11 mouse cellular contexts compared by ENCODE assay signal in the genomic region with DNA sequence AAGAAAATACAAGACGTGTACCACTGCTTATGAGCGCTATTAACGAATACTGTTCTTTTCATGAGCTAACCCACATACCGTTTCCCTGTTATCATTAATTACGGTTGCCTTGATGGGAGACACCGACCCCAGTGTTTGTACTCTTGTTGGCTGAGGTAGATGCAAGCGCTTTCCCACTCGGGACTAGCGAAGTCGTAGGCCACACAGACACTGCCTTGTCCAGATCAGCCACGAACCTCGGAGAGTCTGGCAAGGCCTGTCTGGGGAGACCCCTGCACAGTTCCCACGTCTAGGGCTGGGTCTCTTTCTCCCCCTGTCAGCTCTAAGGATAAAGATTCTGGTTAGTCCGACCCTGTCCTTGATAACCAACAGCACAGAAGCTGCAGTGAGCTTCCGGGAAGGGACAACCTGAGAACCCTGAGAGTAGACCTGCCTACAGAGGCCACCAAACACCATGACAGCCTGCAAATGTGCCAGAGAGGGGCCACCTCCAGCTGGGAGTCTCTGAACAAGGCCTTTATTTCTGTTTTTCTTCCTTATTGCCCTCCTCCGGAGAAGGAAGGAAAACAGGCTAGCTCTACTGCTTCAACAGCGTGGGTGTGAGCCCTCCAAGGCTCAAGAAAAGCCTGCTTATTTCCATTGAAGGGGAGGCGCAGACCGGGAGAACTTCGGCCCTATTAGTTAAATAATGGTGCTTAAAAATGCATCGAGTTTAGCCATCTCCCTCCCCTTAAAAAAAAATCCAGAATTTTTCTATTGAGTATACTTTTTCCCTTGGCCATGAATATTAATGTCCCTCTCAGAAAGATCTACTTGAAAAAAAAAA.
DNase-seq lines count a peak whose midpoint lies in the region; ATAC-seq lines count a peak whose summit lies in the region.
"Had no signal": no experiment of that assay in that cellular context is flagged by ENCODE, and none has a peak within 500 bp of the region (broad histone marks: within the 10 kb centered on the region; RNA-seq: fewer than 3 reads in every experiment).

No protein-coding gene starts in this region.

- 27% methylated on average over 21 of the region's 21 CpGs for WGBS in forebrain, embryonic 12.5 days
- 60% methylated on average over 21 of the region's 21 CpGs for WGBS in hindbrain, embryonic 10.5 days
- WGBS in intestine, embryonic 16.5 days, result 66% methylated on average over 21 of the region's 21 CpGs
- WGBS in neural tube, embryonic 12.5 days, result 47% methylated on average over 21 of the region's 21 CpGs

- H3K9me3 ChIP-seq in forebrain, embryonic 12.5 days, result no peaks in the 10 kb centered on the region
- H3K9me3 ChIP-seq in hindbrain, embryonic 10.5 days, result no peaks in the 10 kb centered on the region
- H3K9me3 ChIP-seq in intestine, embryonic 16.5 days (ENCODE audit: control insufficient read depth, low read length), result no peaks in the 10 kb centered on the region
- H3K9me3 ChIP-seq in neural tube, embryonic 12.5 days, result no peaks in the 10 kb centered on the region
- H3K9me3 ChIP-seq: limb, embryonic 12.5 days had no signal

- no peaks in the 10 kb centered on the region; the same call in 1 of the 2 replicates for H3K27me3 ChIP-seq in forebrain, embryonic 12.5 days
- H3K27me3 ChIP-seq in hindbrain, embryonic 10.5 days (ENCODE audit: insufficient read depth, poor library complexity, severe bottlenecking), result peaks cover 26% of the 10 kb centered on the region
- no peaks in the 10 kb centered on the region for H3K27me3 ChIP-seq in intestine, embryonic 16.5 days (replicated peaks; ENCODE audit: control insufficient read depth, insufficient read depth, low read length)
- H3K27me3 ChIP-seq in neural tube, embryonic 12.5 days (replicated peaks), result no peaks in the 10 kb centered on the region

- peak overlapping the region; percentile 6 for H3K4me2 ChIP-seq in forebrain, embryonic 12.5 days
- no peak overlapping the region for H3K4me2 ChIP-seq in intestine, embryonic 16.5 days (ENCODE audit: low read depth, low read length)
- H3K4me2 ChIP-seq in neural tube, embryonic 12.5 days (replicated peaks), result no peak overlapping the region

- peak; percentile 24 for ATAC-seq in forebrain, embryonic 12.5 days (ENCODE audit: low FRiP score)
- peak; percentile 92 for ATAC-seq in intestine, embryonic 16.5 days
- ATAC-seq in neural tube, embryonic 12.5 days (ENCODE audit: low FRiP score, low read depth), result no peak

- no peak overlapping the region for H3K4me3 ChIP-seq in forebrain, embryonic 12.5 days (replicated peaks)
- H3K4me3 ChIP-seq in hindbrain, embryonic 10.5 days, result no peak overlapping the region
- H3K4me3 ChIP-seq in intestine, embryonic 16.5 days (ENCODE audit: low read length), result no peak overlapping the region
- H3K4me3 ChIP-seq in neural tube, embryonic 12.5 days, result no peak overlapping the region
- H3K4me3 ChIP-seq: limb, embryonic 12.5 days had no signal

- peak overlapping the region; percentile 5; the same call in 1 of the 2 replicates for H3K9ac ChIP-seq in forebrain, embryonic 12.5 days
- no peak overlapping the region for H3K9ac ChIP-seq in intestine, embryonic 16.5 days (ENCODE audit: low read depth, low read length)
- H3K9ac ChIP-seq in neural tube, embryonic 12.5 days, result no peak overlapping the region
- H3K9ac ChIP-seq: limb, embryonic 12.5 days had no signal

- peak overlapping the region; percentile 95 for H3K27ac ChIP-seq in forebrain, embryonic 12.5 days
- H3K27ac ChIP-seq in hindbrain, embryonic 10.5 days, result peak overlapping the region; percentile 76
- H3K27ac ChIP-seq in intestine, embryonic 16.5 days (ENCODE audit: low read length), result peak overlapping the region; percentile 48; the same call in 1 of the 2 replicates
- peak overlapping the region; percentile 61 for H3K27ac ChIP-seq in neural tube, embryonic 12.5 days
- H3K27ac ChIP-seq: limb, embryonic 12.5 days; macrophage had no signal

- H3K36me3 ChIP-seq in forebrain, embryonic 12.5 days (replicated peaks), result no peaks in the 10 kb centered on the region
- H3K36me3 ChIP-seq in hindbrain, embryonic 10.5 days, result no peaks in the 10 kb centered on the region
- H3K36me3 ChIP-seq in intestine, embryonic 16.5 days (ENCODE audit: control insufficient read depth, insufficient read depth, low read length), result no peaks in the 10 kb centered on the region
- H3K36me3 ChIP-seq in neural tube, embryonic 12.5 days, result no peaks in the 10 kb centered on the region
- H3K36me3 ChIP-seq: limb, embryonic 12.5 days had no signal

- peaks cover 42% of the 10 kb centered on the region for H3K4me1 ChIP-seq in forebrain, embryonic 12.5 days
- H3K4me1 ChIP-seq in hindbrain, embryonic 10.5 days (replicated peaks), result peaks cover 32% of the 10 kb centered on the region
- H3K4me1 ChIP-seq in intestine, embryonic 16.5 days (ENCODE audit: control insufficient read depth, insufficient read depth, low read length), result no peaks in the 10 kb centered on the region
- H3K4me1 ChIP-seq in neural tube, embryonic 12.5 days, result peaks cover 27% of the 10 kb centered on the region

- DNase-seq in hindbrain, embryonic 10.5 days (ENCODE audit: low spot score), result no peak
- DNase-seq in B cell, adult 2 months, result no peak
- DNase-seq in heart, adult 18-20 months, result no peak
- DNase-seq in urinary bladder, adult 2 months (ENCODE audit: low spot score), result no peak
- DNase-seq: cerebellum, adult 18-20 months; kidney, adult 2 months had no signal
